In genomic region chr15:85635425-85635824, GRCm38 (mm10) we compare ENCODE assay signal across 10 mouse cellular contexts. TPM values are rescaled to one million over a fixed set of nuclear protein-coding genes. Genes with fewer than 3 reads are reported as not detected.
DNase-seq lines count a peak whose midpoint lies in the region; ATAC-seq and TF ChIP-seq lines count a peak whose summit lies in the region.
"Had no signal": no experiment of that assay in that cellular context is flagged by ENCODE, and none has a peak within 500 bp of the region (broad histone marks: within the 10 kb centered on the region; RNA-seq: fewer than 3 reads in every experiment).

No protein-coding gene starts in this region.

- H3ac ChIP-seq in myocyte (ENCODE audit: control insufficient read depth, insufficient read length), result peak overlapping the region; percentile 20

- H3K9me3 ChIP-seq in embryonic facial prominence, embryonic 10.5 days, result no peaks in the 10 kb centered on the region
- no peaks in the 10 kb centered on the region for H3K9me3 ChIP-seq in intestine, embryonic 16.5 days (ENCODE audit: control insufficient read depth, low read length)

- peak overlapping the region; percentile 100 for H3K27ac ChIP-seq in left cerebral cortex, adult 2 months
- peak overlapping the region; percentile 93; the same call in 1 of the 2 replicates for H3K27ac ChIP-seq in embryonic facial prominence, embryonic 10.5 days (replicated peaks)
- no peak overlapping the region for H3K27ac ChIP-seq in intestine, embryonic 16.5 days (ENCODE audit: low read length)

- TF ChIP-seq CTCF in left cerebral cortex, adult 2 months (IDR thresholded peaks at IDR 0.05), result no peak

- peak overlapping the region; percentile 87 for H3K9ac ChIP-seq in intestine, embryonic 16.5 days (ENCODE audit: low read depth, low read length)

- no peak for DNase-seq in left cerebral cortex, adult 2 months (ENCODE audit: extremely low spot score in 1 of 2, low spot score in 2 of 2)
- DNase-seq in left cerebral cortex, postnatal 36 days (ENCODE audit: low spot score in 2 of 2), result no peak
- DNase-seq in embryonic facial prominence, embryonic 10.5 days (ENCODE audit: low spot score), result no peak
- DNase-seq in left cerebral cortex, postnatal 10 days (ENCODE audit: extremely low spot score in 1 of 2, low spot score in 2 of 2), result no peak
- DNase-seq in lung, postnatal 25 days (ENCODE audit: low spot score), result no peak
- no peak for DNase-seq in thymus, postnatal 10 days (ENCODE audit: low spot score in 2 of 2)
- DNase-seq: adrenal gland, adult 8-10 months had no signal

- H3K27me3 ChIP-seq in embryonic facial prominence, embryonic 10.5 days (replicated peaks; ENCODE audit: low read depth, poor library complexity, severe bottlenecking), result peaks cover 36% of the 10 kb centered on the region
- no peaks in the 10 kb centered on the region for H3K27me3 ChIP-seq in intestine, embryonic 16.5 days (replicated peaks; ENCODE audit: control insufficient read depth, insufficient read depth, low read length)
- no peaks in the 10 kb centered on the region for H3K27me3 ChIP-seq in myocyte (ENCODE audit: control insufficient read depth, insufficient read depth, insufficient read length)

- TF ChIP-seq POLR2A in myocyte (IDR thresholded peaks at IDR 0.05; ENCODE audit: insufficient read length, low read depth), result no peak

- H3K4me1 ChIP-seq in embryonic facial prominence, embryonic 10.5 days, result peaks cover 17% of the 10 kb centered on the region; the same call in 1 of the 2 replicates
- H3K4me1 ChIP-seq in intestine, embryonic 16.5 days (ENCODE audit: control insufficient read depth, insufficient read depth, low read length), result 0 out of 2 replicates have a peak, but pooled peaks cover 3% of the 10 kb centered on the region

- peaks cover 8% of the 10 kb centered on the region for H3K79me2 ChIP-seq in myocyte (ENCODE audit: control insufficient read depth, insufficient read depth)

- no peaks in the 10 kb centered on the region for H3K36me3 ChIP-seq in embryonic facial prominence, embryonic 10.5 days (replicated peaks)
- no peaks in the 10 kb centered on the region for H3K36me3 ChIP-seq in intestine, embryonic 16.5 days (ENCODE audit: control insufficient read depth, insufficient read depth, low read length)
- no peaks in the 10 kb centered on the region for H3K36me3 ChIP-seq in myocyte (ENCODE audit: control insufficient read depth, insufficient read depth)

- ATAC-seq in intestine, embryonic 16.5 days, result no peak

- 94% methylated on average over 6 of the region's 6 CpGs for WGBS in embryonic facial prominence, embryonic 10.5 days
- 92% methylated on average over 6 of the region's 6 CpGs for WGBS in intestine, embryonic 16.5 days

- peak overlapping the region; percentile 64; the same call in 1 of the 2 replicates for H3K4me2 ChIP-seq in intestine, embryonic 16.5 days (ENCODE audit: low read depth, low read length)
- peak overlapping the region; percentile 96 for H3K4me2 ChIP-seq in myocyte (ENCODE audit: low read depth)

- H3K4me3 ChIP-seq in left cerebral cortex, adult 2 months, result no peak overlapping the region
- H3K4me3 ChIP-seq in embryonic facial prominence, embryonic 10.5 days, result peak overlapping the region; percentile 71
- peak overlapping the region; percentile 76; the same call in 1 of the 2 replicates for H3K4me3 ChIP-seq in intestine, embryonic 16.5 days (ENCODE audit: low read length)
- H3K4me3 ChIP-seq in myocyte, result peak overlapping the region; percentile 75

- intact Hi-C loops in left cerebral cortex, adult 2 months (cut with DNase I), result loop anchor here (2.0 kb wide), 1 partner anchor 35 kb away; no protein-coding TSS in a partner anchor
- intact Hi-C loops in left cerebral cortex, postnatal 36 days (cut with DNase I), result no loop called here
- intact Hi-C loops in left cerebral cortex, postnatal 10 days (cut with DNase I), result no loop called here

TF ChIP-seq in myocyte, 11 proteins besides CTCF, POLR2A, EP300 and RAD21:
- TF ChIP-seq MYOD1 (IDR thresholded peaks at IDR 0.05; ENCODE audit: control insufficient read depth in 1 of 3, insufficient read length in 2 of 3, low read depth in 2 of 3) (no peak), MAX (IDR thresholded peaks at IDR 0.05; ENCODE audit: low read depth) (no peak), USF1 (IDR thresholded peaks at IDR 0.05; ENCODE audit: low read depth) (no peak)

RNA-seq across cellular contexts. Expression of gene Wnt7b, which starts 53.2 kb away (rescaled TPM):
- total RNA-seq in left cerebral cortex, adult 2 months (2021), result 10 to 100 TPM; 33.8 to 35.5 TPM
- 10 to 100 TPM; 34.0 to 35.9 TPM for total RNA-seq in left cerebral cortex, postnatal 36 days (2021)
- polyA plus RNA-seq in embryonic facial prominence, embryonic 10.5 days (2016; fragmentation: Nextera tagmentation; extraction: Ambion mirVana), result 22.0 and 29.5 TPM in 2 replicates
- 0.66 and 0.71 TPM in 2 replicates for polyA plus RNA-seq in intestine, embryonic 16.5 days (2015; fragmentation: Nextera tagmentation; extraction: Ambion mirVana)
- polyA plus RNA-seq in myocyte (2012; fragmentation: generic; extraction: Trizol), result 7.9 TPM
- total RNA-seq in left cerebral cortex, postnatal 10 days (2021), result 10 to 100 TPM; 44.4 to 52.6 TPM
- total RNA-seq: monocyte, adult 5-6 weeks had no signal
